Mouse (Mus musculus): ENCODE measurements around the gene Ergic1. TPM values are rescaled to one million over a fixed set of nuclear protein-coding genes. Genes with fewer than 3 reads are reported as not detected.
A peak's percentile ranks its signal among the peaks of the same experiment; 100 is the strongest.

Gene Ergic1
- polyA plus RNA-seq, 1 experiment from 2014 or later = 115 TPM

- Histone ChIP-seq H3K4me3 (no peak overlapping the region), H3K36me3 (peaks cover 22% of the 10 kb centered on the region), H3K4me1 (replicated peaks) (peaks cover 63% of the 10 kb centered on the region), H3K27me3 (replicated peaks) (no peaks in the 10 kb centered on the region), H3K9me3 (replicated peaks) (no peaks in the 10 kb centered on the region), H3K4me2 (no peak overlapping the region), H3K9ac (peak overlapping the region; percentile 38; the same call in 1 of the 2 replicates), H3K27ac (ENCODE audit: poor library complexity, severe bottlenecking) (no peak overlapping the region)
- 82% methylated on average over 8 of the region's 8 CpGs for WGBS
- ATAC-seq (ENCODE audit: insufficient number of reproducible peaks, low FRiP score) = no peak
These were observed 127.8 kb downstream of the Ergic1 start for GRCm38 (mm10) chr17:26688795-26689735.

DNA sequence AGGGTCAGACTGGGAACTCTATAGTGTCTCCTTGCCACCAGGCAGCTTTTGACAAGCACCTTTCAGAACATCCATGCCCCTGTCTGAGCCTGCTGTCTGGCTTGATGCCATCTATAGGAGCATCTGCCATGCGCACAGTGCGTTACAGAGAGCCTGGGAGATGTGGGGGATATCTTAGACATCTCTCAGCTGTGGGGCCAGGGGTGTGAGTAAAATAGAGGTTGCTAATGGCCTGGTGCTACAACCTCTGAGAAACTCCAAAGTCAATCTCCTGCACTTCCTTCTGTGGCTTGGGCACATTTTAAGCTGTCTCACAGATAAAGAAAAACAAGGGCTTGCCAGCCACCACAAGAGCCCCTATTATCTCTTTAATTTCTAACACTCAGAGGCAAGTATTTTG, 128.5 kb downstream of the Ergic1 start:
- ATAC-seq (ENCODE audit: insufficient number of reproducible peaks, low FRiP score) = no peak
- H3K4me1 ChIP-seq (replicated peaks) = peaks cover 65% of the 10 kb centered on the region
- 0 out of 2 replicates have a peak overlapping the region, but pooled peaks have one; percentile 38 for H3K9ac ChIP-seq
- no peaks in the 10 kb centered on the region for H3K9me3 ChIP-seq (replicated peaks)
- no peak overlapping the region for H3K27ac ChIP-seq (ENCODE audit: poor library complexity, severe bottlenecking)
- H3K27me3 ChIP-seq (replicated peaks) = no peaks in the 10 kb centered on the region
- no peak overlapping the region for H3K4me3 ChIP-seq
- H3K4me2 ChIP-seq = no peak overlapping the region
- peaks cover 17% of the 10 kb centered on the region for H3K36me3 ChIP-seq
- WGBS = 64% methylated on average over 2 of the region's 2 CpGs

DNA sequence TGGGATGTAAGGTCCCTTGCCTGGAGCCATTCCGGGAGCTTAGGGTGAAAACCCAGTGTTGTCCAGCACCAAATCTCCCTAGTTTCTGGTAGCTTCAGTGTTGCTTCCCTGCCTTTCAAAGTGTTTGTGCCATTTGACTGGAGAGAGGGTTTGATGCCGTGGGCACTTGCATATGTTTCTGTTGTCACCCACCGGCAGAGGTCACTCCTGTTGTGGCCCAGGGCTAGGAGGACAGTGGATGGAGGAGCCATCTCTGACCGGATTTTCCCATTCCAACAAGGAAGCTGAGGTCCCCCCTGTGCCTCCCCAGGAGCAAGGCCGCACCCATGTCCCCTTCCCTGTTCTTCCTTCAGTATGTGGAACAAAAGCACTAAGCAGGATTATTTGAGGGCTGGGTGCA, 128.9 kb downstream of the Ergic1 start:
- Histone ChIP-seq H3K4me1 (replicated peaks) (peaks cover 65% of the 10 kb centered on the region), H3K9me3 (replicated peaks) (no peaks in the 10 kb centered on the region), H3K4me2 (no peak overlapping the region), H3K27ac (ENCODE audit: poor library complexity, severe bottlenecking) (no peak overlapping the region), H3K4me3 (no peak overlapping the region), H3K36me3 (peaks cover 14% of the 10 kb centered on the region), H3K9ac (no peak overlapping the region), H3K27me3 (replicated peaks) (no peaks in the 10 kb centered on the region)
- WGBS = 67% methylated on average over 5 of the region's 5 CpGs
- ATAC-seq (ENCODE audit: insufficient number of reproducible peaks, low FRiP score) = no peak

DNA sequence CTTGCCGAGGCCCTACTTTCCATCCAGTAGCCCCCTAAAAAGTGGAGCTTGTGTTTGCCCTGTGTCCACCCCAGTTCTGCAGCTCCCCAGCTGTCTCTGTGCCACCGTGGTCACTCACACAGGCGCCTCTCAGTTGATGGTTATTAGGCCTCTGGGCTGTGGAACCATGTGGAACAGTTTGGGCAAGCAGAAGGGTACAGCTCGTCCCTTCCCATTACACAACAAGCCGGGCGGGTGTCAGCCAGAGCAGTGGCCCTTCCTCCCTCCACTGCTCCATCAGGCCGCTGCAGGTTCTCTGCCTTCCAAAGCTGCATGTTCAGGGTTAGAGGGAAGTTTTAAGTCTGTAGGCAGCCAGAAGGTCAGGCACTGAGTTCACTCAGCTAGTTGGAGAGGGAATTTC, 129.8 kb downstream of the Ergic1 start:
- 85% methylated on average over 7 of the region's 7 CpGs for WGBS
- H3K4me1 ChIP-seq (replicated peaks) = peaks cover 59% of the 10 kb centered on the region
- H3K4me2 ChIP-seq = no peak overlapping the region
- ATAC-seq (ENCODE audit: insufficient number of reproducible peaks, low FRiP score) = no peak
- no peak overlapping the region for H3K27ac ChIP-seq (ENCODE audit: poor library complexity, severe bottlenecking)
- H3K4me3 ChIP-seq = no peak overlapping the region
- no peak overlapping the region for H3K9ac ChIP-seq
- H3K36me3 ChIP-seq = peaks cover 18% of the 10 kb centered on the region
- H3K27me3 ChIP-seq (replicated peaks) = no peaks in the 10 kb centered on the region
- no peaks in the 10 kb centered on the region for H3K9me3 ChIP-seq (replicated peaks)

- H3K9ac ChIP-seq = no peak overlapping the region
- H3K36me3 ChIP-seq = peaks cover 33% of the 10 kb centered on the region
- no peak for ATAC-seq (ENCODE audit: insufficient number of reproducible peaks, low FRiP score)
- no peak overlapping the region for H3K4me2 ChIP-seq
- H3K4me1 ChIP-seq (replicated peaks) = peaks cover 44% of the 10 kb centered on the region
- no peaks in the 10 kb centered on the region for H3K27me3 ChIP-seq (replicated peaks)
- WGBS = 77% methylated on average over 7 of the region's 7 CpGs
- no peaks in the 10 kb centered on the region for H3K9me3 ChIP-seq (replicated peaks)
- peak overlapping the region; percentile 16; the same call in 1 of the 2 replicates for H3K27ac ChIP-seq (ENCODE audit: poor library complexity, severe bottlenecking)
- H3K4me3 ChIP-seq = no peak overlapping the region
These were observed 132.1 kb downstream of the Ergic1 start for GRCm38 (mm10) chr17:26693424-26693823.

DNA sequence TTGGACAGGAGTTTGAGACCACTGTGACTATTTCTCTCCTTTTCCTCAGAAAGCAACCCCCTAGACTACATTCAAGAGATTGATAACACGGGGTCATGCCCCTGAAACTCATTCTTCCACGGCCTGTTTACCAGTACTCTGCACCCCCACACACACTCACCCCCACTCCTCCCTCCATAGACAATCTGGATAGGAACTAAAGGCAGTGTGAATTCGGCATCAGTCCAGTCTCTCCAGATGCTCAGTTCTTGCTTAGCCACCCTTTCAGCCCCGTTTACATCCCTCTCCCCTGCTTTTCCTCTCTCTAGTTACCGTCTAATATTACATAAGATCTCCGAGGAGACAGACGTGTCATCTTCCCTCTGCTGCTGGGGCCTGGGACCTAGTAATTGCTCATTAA, 132.9 kb downstream of the Ergic1 start:
- Histone ChIP-seq H3K9ac (no peak overlapping the region), H3K4me2 (no peak overlapping the region), H3K4me1 (replicated peaks) (peaks cover 40% of the 10 kb centered on the region), H3K27ac (ENCODE audit: poor library complexity, severe bottlenecking) (no peak overlapping the region), H3K27me3 (replicated peaks) (no peaks in the 10 kb centered on the region), H3K36me3 (peaks cover 40% of the 10 kb centered on the region), H3K4me3 (no peak overlapping the region), H3K9me3 (replicated peaks) (0 out of 2 replicates have a peak, but pooled peaks cover 3% of the 10 kb centered on the region)
- ATAC-seq (ENCODE audit: insufficient number of reproducible peaks, low FRiP score) = no peak
- WGBS = 76% methylated on average over 7 of the region's 7 CpGs

DNA sequence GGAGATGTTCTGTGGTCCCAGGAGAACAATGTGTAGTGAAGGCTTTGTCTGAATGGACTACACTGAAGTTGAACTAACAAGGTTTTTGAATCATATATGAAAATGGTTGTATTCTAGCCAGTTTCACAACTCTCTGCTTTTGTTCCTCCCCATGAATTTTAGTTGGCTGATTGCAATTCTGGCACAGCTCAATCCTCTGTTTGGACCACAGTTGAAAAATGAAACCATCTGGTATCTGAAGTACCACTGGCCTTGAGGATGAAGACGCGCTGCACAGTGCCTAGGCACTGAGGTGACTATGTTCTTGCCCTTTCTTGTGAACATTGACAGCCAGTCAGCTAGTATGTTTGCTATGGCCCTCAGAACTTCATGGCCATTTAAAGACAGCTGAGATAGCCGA, 133.9 kb downstream of the Ergic1 start:
- Histone ChIP-seq H3K4me1 (replicated peaks) (peaks cover 39% of the 10 kb centered on the region), H3K36me3 (peaks cover 48% of the 10 kb centered on the region), H3K27ac (ENCODE audit: poor library complexity, severe bottlenecking) (no peak overlapping the region), H3K4me2 (no peak overlapping the region), H3K4me3 (no peak overlapping the region), H3K9me3 (replicated peaks) (0 out of 2 replicates have a peak, but pooled peaks cover 3% of the 10 kb centered on the region), H3K9ac (no peak overlapping the region), H3K27me3 (replicated peaks) (no peaks in the 10 kb centered on the region)
- ATAC-seq (ENCODE audit: insufficient number of reproducible peaks, low FRiP score) = no peak
- WGBS = 94% methylated on average over 3 of the region's 3 CpGs

DNA sequence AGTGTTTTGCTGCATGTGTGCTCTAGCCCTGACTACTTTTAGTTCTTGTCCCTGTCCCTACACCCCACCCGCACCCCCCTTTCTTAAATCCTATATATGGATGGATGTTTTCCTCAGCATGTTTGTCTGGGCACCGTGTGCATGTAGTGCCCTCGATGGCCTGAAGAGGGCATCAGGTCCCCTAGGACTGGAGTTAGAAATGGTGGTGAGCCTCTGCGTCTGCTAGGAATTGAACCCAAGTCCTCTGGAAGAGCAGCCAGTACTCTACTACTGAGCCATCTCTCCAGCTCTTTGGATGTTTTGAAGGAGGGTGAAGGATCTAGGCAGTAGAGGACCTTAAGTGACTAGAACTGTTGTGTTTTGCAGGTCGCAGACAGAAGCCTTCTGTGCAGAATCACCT, 137.6 kb downstream of the Ergic1 start:
- no peak overlapping the region for H3K4me3 ChIP-seq
- WGBS = 92% methylated on average over 5 of the region's 5 CpGs
- H3K27ac ChIP-seq (ENCODE audit: poor library complexity, severe bottlenecking) = 0 out of 2 replicates have a peak overlapping the region, but pooled peaks have one; percentile 33
- no peak overlapping the region for H3K9ac ChIP-seq
- no peak overlapping the region for H3K4me2 ChIP-seq
- peaks cover 48% of the 10 kb centered on the region for H3K36me3 ChIP-seq
- 0 out of 2 replicates have a peak, but pooled peaks cover 3% of the 10 kb centered on the region for H3K9me3 ChIP-seq (replicated peaks)
- peaks cover 50% of the 10 kb centered on the region for H3K4me1 ChIP-seq (replicated peaks)
- no peak for ATAC-seq (ENCODE audit: insufficient number of reproducible peaks, low FRiP score)
- H3K27me3 ChIP-seq (replicated peaks) = no peaks in the 10 kb centered on the region

DNA sequence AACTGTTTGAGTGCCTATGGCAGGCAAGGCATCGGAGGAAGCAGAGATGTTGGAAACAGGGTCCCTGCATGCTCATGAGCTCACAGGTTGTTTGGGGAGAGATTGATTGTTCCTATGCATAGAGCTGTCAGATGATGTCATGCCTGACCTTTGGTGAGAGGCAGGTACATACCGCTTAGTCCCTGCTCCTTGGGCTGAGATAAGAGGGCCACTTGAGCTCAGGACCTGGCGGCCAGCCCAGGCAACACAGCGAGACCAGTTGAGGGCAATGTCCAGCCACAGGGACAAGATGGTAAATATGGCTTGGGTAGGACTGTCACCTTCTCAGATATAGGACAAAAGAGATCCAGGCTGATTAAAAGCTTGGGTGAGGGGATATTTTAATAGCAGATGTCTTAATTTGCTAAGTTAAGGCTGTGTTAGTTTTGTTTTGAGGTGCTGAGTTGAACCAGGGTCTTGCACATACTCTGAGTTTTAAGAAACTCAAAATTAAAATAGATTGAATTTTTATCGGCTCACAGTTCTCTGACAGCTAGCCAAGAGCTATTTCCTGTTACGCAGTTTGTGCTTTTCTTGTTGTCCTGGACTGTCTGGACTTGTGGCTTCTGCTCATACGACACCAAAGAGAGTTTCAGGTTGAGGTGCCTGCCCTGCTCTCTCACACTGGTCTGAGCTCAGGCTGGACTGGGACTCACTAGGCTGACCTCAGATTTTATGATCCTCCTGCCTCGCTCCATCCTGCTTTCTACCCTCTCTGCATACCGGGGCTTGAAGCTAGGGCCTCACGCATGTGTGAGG, 138.7 kb downstream of the Ergic1 start:
- H3K27ac ChIP-seq (ENCODE audit: poor library complexity, severe bottlenecking) = peak overlapping the region; percentile 33
- H3K4me2 ChIP-seq = no peak overlapping the region
- H3K4me3 ChIP-seq = no peak overlapping the region
- H3K9me3 ChIP-seq (replicated peaks) = 0 out of 2 replicates have a peak, but pooled peaks cover 5% of the 10 kb centered on the region
- H3K36me3 ChIP-seq = peaks cover 52% of the 10 kb centered on the region
- no peaks in the 10 kb centered on the region for H3K27me3 ChIP-seq (replicated peaks)
- no peak overlapping the region for H3K9ac ChIP-seq
- 0 out of 2 replicates have a peak, but pooled peaks have one; percentile 33 for ATAC-seq (ENCODE audit: insufficient number of reproducible peaks, low FRiP score)
- WGBS = 65% methylated on average over 10 of the region's 10 CpGs
- H3K4me1 ChIP-seq (replicated peaks) = peaks cover 45% of the 10 kb centered on the region

DNA sequence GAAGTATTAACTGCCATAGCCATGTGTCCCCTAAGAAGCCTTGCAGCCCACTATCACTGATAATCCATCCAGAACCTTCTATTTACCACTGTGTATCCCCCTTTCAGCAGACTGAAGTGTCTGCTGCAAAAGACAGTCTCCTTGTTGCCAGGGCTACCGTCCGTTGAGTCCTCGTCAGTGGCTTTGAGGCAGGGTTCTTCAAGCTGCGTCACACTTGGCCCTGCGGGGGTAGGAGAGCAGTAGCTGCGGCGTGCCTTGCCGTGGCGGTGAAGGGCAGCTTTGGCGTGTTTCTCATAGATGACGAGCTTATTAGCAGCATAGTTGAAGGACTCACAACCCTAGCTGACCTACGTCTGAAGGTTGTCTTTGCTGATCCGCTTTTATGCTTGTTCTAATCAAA, 140.3 kb downstream of the Ergic1 start:
- 0 out of 2 replicates have a peak, but pooled peaks cover 5% of the 10 kb centered on the region for H3K9me3 ChIP-seq (replicated peaks)
- H3K4me1 ChIP-seq (replicated peaks) = peaks cover 55% of the 10 kb centered on the region
- H3K4me2 ChIP-seq = peak overlapping the region; percentile 22; the same call in 1 of the 2 replicates
- H3K27me3 ChIP-seq (replicated peaks) = no peaks in the 10 kb centered on the region
- H3K4me3 ChIP-seq = no peak overlapping the region
- peak overlapping the region; percentile 11; the same call in 1 of the 2 replicates for H3K9ac ChIP-seq
- 49% methylated on average over 13 of the region's 13 CpGs for WGBS
- ATAC-seq (ENCODE audit: insufficient number of reproducible peaks, low FRiP score) = no peak
- H3K36me3 ChIP-seq = peaks cover 37% of the 10 kb centered on the region
- peak overlapping the region; percentile 68 for H3K27ac ChIP-seq (ENCODE audit: poor library complexity, severe bottlenecking)

DNA sequence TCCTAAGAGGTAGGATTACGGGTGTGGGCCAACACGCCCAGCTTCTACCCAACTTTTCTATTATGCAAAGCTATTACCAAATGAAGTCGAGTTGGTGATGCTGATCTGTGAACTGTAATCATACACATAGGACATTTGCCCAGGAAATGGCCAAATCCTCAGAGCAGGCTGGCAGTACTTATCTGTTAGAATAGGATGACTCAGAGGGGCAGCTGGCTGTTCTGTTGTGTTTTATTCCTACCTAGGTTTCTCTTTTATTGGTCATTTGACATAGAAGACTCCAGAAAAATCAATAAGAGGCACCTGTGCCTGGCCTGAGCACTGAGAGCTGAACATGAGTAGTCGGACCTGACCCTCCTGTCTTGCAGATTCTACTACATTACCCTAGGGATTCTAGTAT, 141.3 kb downstream of the Ergic1 start:
- Histone ChIP-seq H3K4me2 (no peak overlapping the region), H3K27ac (ENCODE audit: poor library complexity, severe bottlenecking) (0 out of 2 replicates have a peak overlapping the region, but pooled peaks have one; percentile 68), H3K9me3 (replicated peaks) (0 out of 2 replicates have a peak, but pooled peaks cover 5% of the 10 kb centered on the region), H3K4me3 (no peak overlapping the region), H3K36me3 (peaks cover 30% of the 10 kb centered on the region), H3K27me3 (replicated peaks) (no peaks in the 10 kb centered on the region), H3K4me1 (replicated peaks) (peaks cover 61% of the 10 kb centered on the region), H3K9ac (no peak overlapping the region)
- no peak for ATAC-seq (ENCODE audit: insufficient number of reproducible peaks, low FRiP score)
- 80% methylated on average over 4 of the region's 4 CpGs for WGBS
